Mouse (Mus musculus) MEL (cell line): ENCODE results near the gene Itgb2l. TPM values are rescaled to one million over a fixed set of nuclear protein-coding genes. Genes with fewer than 3 reads are reported as not detected.

Experiments used
- DNase-seq: peaks from one replicate; pipeline ENCODE4 v3.0.0; 2011; ENCODE audit warnings: low read depth, low spot score
- H3K27ac ChIP-seq: 2 replicates; pipeline ENCODE4 v1.5.1; 2012; ENCODE audit warnings: low read depth, mild to moderate bottlenecking, control low read depth, low read length, moderate library complexity; ENCODE audit not compliant: control insufficient read depth
- H3K27me3 ChIP-seq, 2 experiments: fragments of 150-350 bp in 1 of 2; sonication (generic) in 1 of 2; 2 replicates each; pipeline ENCODE4 v1.6.1; 2012; ENCODE audit warnings: low read length in 2 of 2, mild to moderate bottlenecking in 2 of 2, improper control_type of control experiment in 1 of 2, moderate library complexity in 1 of 2; ENCODE audit not compliant: insufficient read depth in 2 of 2, control insufficient read depth in 1 of 2
- H3K36me3 ChIP-seq, 2 experiments: 2 replicates each; pipeline ENCODE4 v1.6.1; 2012 to 2014; ENCODE audit warnings: low read length in 2 of 2, improper control_type of control experiment in 1 of 2, inconsistent platforms in 1 of 2, mild to moderate bottlenecking in 1 of 2; ENCODE audit not compliant: insufficient read depth in 2 of 2, control insufficient read depth in 1 of 2
- H3K4me1 ChIP-seq, 2 experiments: fragments of 150-350 bp in 1 of 2; sonication (generic) in 1 of 2; 2 replicates each; pipeline ENCODE4 v1.6.1; 2012; ENCODE audit warnings: low read length in 2 of 2, improper control_type of control experiment in 1 of 2, mild to moderate bottlenecking in 1 of 2; ENCODE audit not compliant: insufficient read depth in 2 of 2, control insufficient read depth in 1 of 2
- H3K4me3 ChIP-seq, 2 experiments: fragments of 150-350 bp in 1 of 2; sonication (generic) in 1 of 2; 2 replicates each; pipeline ENCODE4 v1.5.1; 2012; ENCODE audit warnings: low read depth in 2 of 2, low read length in 2 of 2, mild to moderate bottlenecking in 2 of 2, moderate library complexity in 2 of 2, control low read depth in 1 of 2, improper control_type of control experiment in 1 of 2; ENCODE audit not compliant: control insufficient read depth in 1 of 2, insufficient read depth in 1 of 2
- H3K79me2 ChIP-seq: 2 replicates; pipeline ENCODE4 v1.6.1; 2012; ENCODE audit warnings: mild to moderate bottlenecking, low read length, moderate library complexity; ENCODE audit not compliant: control insufficient read depth, poor library complexity, insufficient read depth
- H3K9ac ChIP-seq: 2 replicates; pipeline ENCODE4 v1.6.1; 2012; ENCODE audit warnings: low read depth, mild to moderate bottlenecking, control low read depth, low read length, moderate library complexity; ENCODE audit not compliant: control insufficient read depth, poor library complexity, severe bottlenecking
- H3K9me3 ChIP-seq: fragments of 150-350 bp; sonication (generic); replicated peaks from 2 replicates; pipeline ENCODE4 v1.6.1; 2012; ENCODE audit warnings: mild to moderate bottlenecking, low read length, improper control_type of control experiment, moderate library complexity; ENCODE audit not compliant: insufficient read depth
- BHLHE40 ChIP-seq: IDR thresholded peaks from 2 replicates; pipeline ENCODE4 v1.6.1; 2012; ENCODE audit warnings: low read depth, mild to moderate bottlenecking, inconsistent platforms, low read length, improper control_type of control experiment, borderline replicate concordance
- CHD2 ChIP-seq: IDR thresholded peaks from 2 replicates; pipeline ENCODE4 v1.6.1; 2011; ENCODE audit warnings: low read length, improper control_type of control experiment
- EP300 ChIP-seq, 2 experiments: IDR thresholded peaks; 2 replicates each; pipeline ENCODE4 v1.6.1; 2011; ENCODE audit warnings: improper control_type of control experiment in 2 of 2, low read length in 2 of 2, low read depth in 1 of 2, mild to moderate bottlenecking in 1 of 2
- ETS1 ChIP-seq: IDR thresholded peaks from 2 replicates; pipeline ENCODE4 v1.6.1; 2012; ENCODE audit warnings: low read depth, mild to moderate bottlenecking, inconsistent platforms, low read length, improper control_type of control experiment, moderate library complexity
- GABPA ChIP-seq: IDR thresholded peaks from 2 replicates; pipeline ENCODE4 v1.6.1; 2012; ENCODE audit warnings: low read depth, mild to moderate bottlenecking, inconsistent platforms, low read length, improper control_type of control experiment, moderate library complexity
- GATA1 ChIP-seq: IDR thresholded peaks from 2 replicates; pipeline ENCODE4 v1.6.1; 2011; ENCODE audit warnings: low read depth, low read length, improper control_type of control experiment
- HCFC1 ChIP-seq: IDR thresholded peaks from 2 replicates; pipeline ENCODE4 v1.6.1; 2012; ENCODE audit warnings: low read depth, mild to moderate bottlenecking, inconsistent platforms, low read length, improper control_type of control experiment, moderate library complexity
- JUND ChIP-seq: IDR thresholded peaks from 2 replicates; pipeline ENCODE4 v1.6.1; 2011; ENCODE audit warnings: low read depth, mild to moderate bottlenecking, improper control_type of control experiment, low read length
- MAFK ChIP-seq: IDR thresholded peaks from 2 replicates; pipeline ENCODE4 v1.6.1; 2011; ENCODE audit warnings: low read depth, mild to moderate bottlenecking, low read length, improper control_type of control experiment, borderline replicate concordance
- MAX ChIP-seq: IDR thresholded peaks from 2 replicates; pipeline ENCODE4 v1.6.1; 2011; ENCODE audit warnings: low read length, improper control_type of control experiment
- MAZ ChIP-seq: IDR thresholded peaks from 2 replicates; pipeline ENCODE4 v1.6.1; 2012; ENCODE audit warnings: low read depth, mild to moderate bottlenecking, inconsistent platforms, low read length, improper control_type of control experiment
- MEF2A ChIP-seq: IDR thresholded peaks from 2 replicates; pipeline ENCODE4 v1.6.1; 2014; ENCODE audit warnings: low read depth, mild to moderate bottlenecking, inconsistent platforms, low read length, improper control_type of control experiment; ENCODE audit not compliant: poor library complexity, insufficient replicate concordance, severe bottlenecking; ENCODE audit errors: extremely low read depth
- MXI1 ChIP-seq: IDR thresholded peaks from 2 replicates; pipeline ENCODE4 v1.6.1; 2011; ENCODE audit warnings: mild to moderate bottlenecking, low read depth, low read length, improper control_type of control experiment
- MYB ChIP-seq: IDR thresholded peaks from 2 replicates; pipeline ENCODE4 v1.6.1; 2011; ENCODE audit warnings: mild to moderate bottlenecking, low read depth, low read length, improper control_type of control experiment
- NELFE ChIP-seq: IDR thresholded peaks from 2 replicates; pipeline ENCODE4 v1.6.1; 2011; ENCODE audit warnings: low read depth, low read length, improper control_type of control experiment
- POLR2A ChIP-seq, 2 experiments: IDR thresholded peaks; 2 replicates each; pipeline ENCODE4 v1.6.1; 2011 to 2012; ENCODE audit warnings: low read length in 2 of 2, mild to moderate bottlenecking in 2 of 2, control low read depth in 1 of 2, improper control_type of control experiment in 1 of 2, low read depth in 1 of 2, moderate library complexity in 1 of 2; ENCODE audit not compliant: control insufficient read depth in 1 of 2, insufficient read depth in 1 of 2, poor library complexity in 1 of 2
- POLR2AphosphoS2 ChIP-seq: IDR thresholded peaks from 2 replicates; pipeline ENCODE4 v1.6.1; 2011; ENCODE audit warnings: low read length, improper control_type of control experiment
- RAD21 ChIP-seq: IDR thresholded peaks from 2 replicates; pipeline ENCODE4 v1.6.1; 2011; ENCODE audit warnings: mild to moderate bottlenecking, low read depth, low read length, improper control_type of control experiment
- RCOR1 ChIP-seq: IDR thresholded peaks from 2 replicates; pipeline ENCODE4 v1.6.1; 2012; ENCODE audit warnings: low read depth, mild to moderate bottlenecking, inconsistent platforms, low read length, improper control_type of control experiment
- TBP ChIP-seq: IDR thresholded peaks from 2 replicates; pipeline ENCODE4 v1.8.0; 2011; ENCODE audit warnings: low read depth, low read length, improper control_type of control experiment
- TCF12 ChIP-seq: IDR thresholded peaks from 2 replicates; pipeline ENCODE4 v1.6.1; 2014; ENCODE audit warnings: low read depth, mild to moderate bottlenecking, inconsistent platforms, low read length, improper control_type of control experiment, moderate library complexity
- ZMIZ1 ChIP-seq: IDR thresholded peaks from 2 replicates; pipeline ENCODE4 v1.6.1; 2012; ENCODE audit warnings: low read depth, mild to moderate bottlenecking, inconsistent platforms, low read length, improper control_type of control experiment, moderate library complexity
- polyA plus RNA-seq, 2 experiments: library from polyadenylated mRNA; stranded (reverse) in 1 of 2; unstranded in 1 of 2; fragments of >175 nt in 1 of 2; fragments of >200 nt in 1 of 2; gene quantifications; 2 replicates each; pipeline versions ENCODE4 v1.2.1 to v1.2.4; 2012; ENCODE audit warnings: low replicate concordance in 2 of 2, low read depth in 1 of 2; ENCODE audit not compliant: insufficient read length in 2 of 2, insufficient read depth in 1 of 2, missing spikeins in 1 of 2
- total RNA-seq: library from RNA; depleted of rRNA; stranded (reverse); fragments of 300-350 nt; gene quantifications from 2 replicates; pipeline ENCODE4 v1.2.3, GENCODE M21; 2012; rRNA removed

Itgb2l gene
- total RNA-seq, result not detected in 2 replicates
- not detected for polyA plus RNA-seq

- Histone ChIP-seq H3K9me3 (no peaks in the 10 kb centered on the region), H3K27me3 (no peaks in the 10 kb centered on the region), H3K27ac (no peak within 1 kb of the TSS), H3K79me2 (no peaks in the 10 kb centered on the region), H3K4me1 (no peaks in the 10 kb centered on the region), H3K36me3 (no peaks in the 10 kb centered on the region), H3K4me3 (no peak within 1 kb of the TSS), H3K9ac (no peak within 1 kb of the TSS)
- no peak for TF ChIP-seq RAD21
- TF ChIP-seq MXI1, result no peak
- no peak for TF ChIP-seq CHD2
- TF ChIP-seq EP300 (IDR thresholded peaks at IDR 0.05; ENCODE audit: low read depth in 1 of 2, low read length in 2 of 2), result no peak
- TF ChIP-seq MEF2A, result no peak
- TF ChIP-seq JUND, result no peak
- TF ChIP-seq ETS1, result no peak
- TF ChIP-seq HCFC1, result no peak
- TF ChIP-seq GATA1, result no peak
- TF ChIP-seq TBP, result no peak
- no peak for TF ChIP-seq MAFK
- TF ChIP-seq TCF12, result no peak
- no peak for TF ChIP-seq MAZ
- no peak for DNase-seq
Measured at GRCm38 (mm10) chr16:96443468-96443867, at the start of gene Itgb2l. Gene Itgb2l (minus strand): TSS chr16:96443619.

DNA sequence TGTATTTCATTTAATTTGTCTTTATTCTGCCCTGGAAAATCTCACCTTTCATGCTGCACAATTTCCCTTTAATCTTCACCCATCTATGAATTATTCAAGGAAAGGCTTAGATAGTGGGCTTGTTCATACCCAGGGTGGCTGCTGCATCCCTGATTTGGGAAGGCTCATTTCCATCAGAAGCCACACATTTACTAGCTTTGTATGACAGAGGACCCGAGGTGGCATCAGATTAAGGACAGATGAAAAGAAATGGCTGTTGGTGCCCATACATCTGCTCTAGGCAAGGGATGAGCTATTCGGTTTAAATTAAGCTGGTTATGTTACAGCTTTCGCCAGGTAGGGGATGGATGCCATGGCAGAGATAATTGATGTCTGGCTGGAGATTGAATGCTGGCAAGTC is 48.1 kb upstream of the Itgb2l start:
- H3K4me3 ChIP-seq, result no peak overlapping the region
- no peak for DNase-seq

More for the DNA sequence above, 48.1 kb upstream of the Itgb2l start:
- TF ChIP-seq MXI1, result no peak
- TF ChIP-seq NELFE, result no peak
- TF ChIP-seq RCOR1, result no peak
- no peak for TF ChIP-seq BHLHE40
- TF ChIP-seq MYB, result no peak
- no peak for TF ChIP-seq POLR2AphosphoS2
- no peak for TF ChIP-seq GABPA
- TF ChIP-seq CHD2, result no peak
- no peak for TF ChIP-seq ETS1
- no peak for TF ChIP-seq POLR2A (IDR thresholded peaks at IDR 0.05; ENCODE audit: control insufficient read depth in 1 of 2, insufficient read depth in 1 of 2, low read depth in 1 of 2, low read length in 2 of 2, poor library complexity in 1 of 2)
- no peak for TF ChIP-seq MAX
- no peak for TF ChIP-seq ZMIZ1
- H3K79me2 ChIP-seq, result no peaks in the 10 kb centered on the region
- no peaks in the 10 kb centered on the region for H3K27me3 ChIP-seq
- no peaks in the 10 kb centered on the region for H3K4me1 ChIP-seq
- H3K27ac ChIP-seq, result no peak overlapping the region
- no peak overlapping the region for H3K9ac ChIP-seq
- no peaks in the 10 kb centered on the region for H3K9me3 ChIP-seq
- no peaks in the 10 kb centered on the region for H3K36me3 ChIP-seq
